Mouse (Mus musculus) CH12.LX (cell line): ENCODE data around the gene Chaf1a.

ENCODE experiments used
- BHLHE40 ChIP-seq: IDR thresholded peaks from 2 replicates; pipeline ENCODE4 v1.6.1; 2011; ENCODE audit warnings: mild to moderate bottlenecking, low read depth, low read length, improper control_type of control experiment
- POLR2A ChIP-seq: IDR thresholded peaks from 2 replicates; pipeline ENCODE4 v1.6.1; 2011; ENCODE audit warnings: low read depth, mild to moderate bottlenecking, improper control_type of control experiment, low read length
- ZMIZ1 ChIP-seq: IDR thresholded peaks from 2 replicates; pipeline ENCODE4 v1.6.1; 2012; ENCODE audit warnings: low read depth, mild to moderate bottlenecking, inconsistent platforms, low read length, improper control_type of control experiment

- no peak for TF ChIP-seq ZMIZ1
- TF ChIP-seq BHLHE40: no peak
- TF ChIP-seq POLR2A: no peak
Observed at GRCm38 (mm10) chr17:56016382-56016781, 23.9 kb upstream of the Chaf1a start.
